Mouse (Mus musculus) liver, adult (tissue): ENCODE data around the gene Csnk1g2.

Experiments
- GATA4 ChIP-seq: IDR thresholded peaks from 2 replicates; pipeline ENCODE4 v1.6.1; 2014; ENCODE audit warnings: mild to moderate bottlenecking, low read length; ENCODE audit not compliant: insufficient replicate concordance

The Csnk1g2 gene

GRCm38 (mm10) chr10:80664197-80665015, 41.8 kb downstream of the Csnk1g2 start:
- TF ChIP-seq GATA4: peak; percentile 8; the same call in 1 of the 2 replicates

DNA sequence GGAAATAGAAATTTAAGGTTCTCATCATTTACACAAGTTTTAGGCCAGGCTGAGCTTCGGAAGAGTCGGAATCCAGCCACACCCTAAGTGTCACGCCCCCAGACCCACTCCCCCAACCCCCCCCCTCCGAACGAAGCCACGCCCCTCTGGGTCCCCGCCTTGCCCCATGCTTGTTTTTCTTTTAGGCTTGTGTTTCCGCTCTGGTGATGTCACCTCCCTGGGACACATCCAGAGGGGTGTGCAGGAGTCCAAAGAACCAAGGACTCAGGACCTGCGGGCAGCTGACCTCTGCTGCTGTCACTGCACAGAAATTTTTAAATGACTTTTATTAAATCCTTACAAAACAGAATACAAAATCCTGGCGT, 42.4 kb downstream of the Csnk1g2 start:
- TF ChIP-seq GATA4: no peak

GRCm38 (mm10) chr10:80665459-80665858, 42.8 kb downstream of the Csnk1g2 start:
- TF ChIP-seq GATA4: no peak

DNA sequence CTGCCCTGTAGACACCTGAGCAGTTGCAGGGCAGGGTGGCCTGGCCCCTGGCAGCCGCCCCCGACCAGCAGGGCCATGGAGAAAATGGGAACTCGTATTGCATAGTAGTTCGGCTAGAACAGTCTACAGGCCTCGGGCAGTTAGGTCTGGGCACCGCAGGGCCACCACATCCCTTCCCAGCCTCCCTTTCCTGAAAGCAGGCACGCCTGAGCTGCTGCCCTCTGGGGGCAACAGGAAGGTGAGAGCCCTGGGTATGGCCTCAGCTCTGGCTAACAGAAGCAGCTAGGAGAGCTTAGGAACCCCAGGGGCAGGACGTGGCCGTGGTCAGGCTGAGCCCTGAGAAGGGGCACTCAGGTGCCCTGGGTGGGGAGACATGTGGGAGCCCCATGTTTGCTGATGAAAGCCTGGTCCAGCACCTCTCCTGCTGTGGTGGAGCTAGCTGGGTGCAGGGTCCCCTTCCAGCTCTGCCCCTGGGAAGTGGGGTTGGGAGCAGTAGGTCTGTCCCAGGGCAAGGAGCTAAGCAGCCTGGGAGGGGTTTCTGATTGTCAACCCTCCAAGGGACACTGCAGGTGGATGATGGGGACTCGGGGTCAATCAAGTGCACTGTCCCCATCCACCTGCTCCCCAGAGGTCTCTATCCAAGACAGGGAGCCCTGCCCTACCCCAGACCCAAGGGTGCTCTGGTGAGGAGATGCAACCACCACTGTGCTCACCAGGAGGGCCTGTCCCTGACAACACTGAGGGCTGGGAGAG, 43.5 kb downstream of the Csnk1g2 start:
- TF ChIP-seq GATA4: no peak

- no peak for TF ChIP-seq GATA4
These were observed 44.3 kb downstream of the Csnk1g2 start for GRCm38 (mm10) chr10:80666837-80667412.

GRCm38 (mm10) chr10:80668614-80669013, 46.0 kb downstream of the Csnk1g2 start:
- no peak for TF ChIP-seq GATA4

DNA sequence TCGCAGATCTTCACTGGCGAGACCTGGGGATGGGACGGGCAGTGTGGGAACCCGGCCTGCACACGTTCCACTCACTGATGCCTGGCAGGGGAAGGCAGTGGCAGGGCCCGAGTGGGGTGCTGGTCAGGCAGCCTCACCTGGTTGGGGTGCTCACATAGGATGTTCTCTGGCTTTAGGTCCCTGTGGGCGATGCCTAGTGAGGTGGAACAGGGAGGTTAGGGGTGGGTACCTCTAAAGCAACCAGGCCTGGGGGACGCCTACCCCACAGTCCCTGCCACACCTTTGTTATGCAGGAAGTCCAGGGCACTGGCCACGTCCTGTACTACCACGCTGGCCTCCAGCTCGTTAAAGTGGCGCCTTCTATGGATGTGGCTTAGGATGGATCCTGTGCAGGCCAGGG, 46.4 kb downstream of the Csnk1g2 start:
- no peak for TF ChIP-seq GATA4

DNA sequence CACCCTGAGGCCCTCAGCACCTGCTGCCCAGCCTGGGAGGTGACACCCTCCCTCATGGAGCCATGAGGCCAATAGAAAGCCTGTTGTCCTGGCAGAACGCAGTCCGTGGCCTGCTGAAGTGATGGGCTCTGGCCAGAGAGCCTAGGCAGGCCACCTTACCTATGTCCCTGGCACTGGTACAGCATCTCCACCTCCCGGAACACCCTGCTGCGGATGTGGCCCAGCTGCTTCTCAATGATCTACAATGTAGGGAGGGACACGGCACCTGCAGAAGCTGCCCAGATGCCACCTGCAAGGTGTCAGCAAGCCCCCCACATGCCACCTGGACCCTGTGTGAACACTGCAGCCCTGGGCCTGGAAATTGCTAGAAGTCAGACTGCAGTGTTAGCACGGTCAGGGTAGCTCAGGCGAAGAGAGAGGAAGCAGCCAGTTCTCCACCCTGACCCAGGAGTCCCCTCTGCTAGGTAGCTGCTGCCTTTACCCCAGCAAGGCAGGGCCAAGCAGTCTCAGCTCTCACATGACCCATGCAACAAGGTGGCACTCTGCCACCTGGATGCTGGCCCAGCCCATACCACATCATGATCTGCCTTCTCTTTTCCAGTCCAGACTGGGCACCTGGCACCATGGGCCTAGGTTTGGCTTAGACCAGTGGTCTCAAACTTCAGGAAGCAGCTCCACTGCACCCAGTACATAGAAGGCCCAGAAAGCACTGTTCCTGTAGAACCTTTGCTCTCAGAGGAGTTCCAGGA, 47.3 kb downstream of the Csnk1g2 start:
- TF ChIP-seq GATA4: no peak

GRCm38 (mm10) chr10:80670531-80670930, 47.9 kb downstream of the Csnk1g2 start:
- no peak for TF ChIP-seq GATA4

DNA sequence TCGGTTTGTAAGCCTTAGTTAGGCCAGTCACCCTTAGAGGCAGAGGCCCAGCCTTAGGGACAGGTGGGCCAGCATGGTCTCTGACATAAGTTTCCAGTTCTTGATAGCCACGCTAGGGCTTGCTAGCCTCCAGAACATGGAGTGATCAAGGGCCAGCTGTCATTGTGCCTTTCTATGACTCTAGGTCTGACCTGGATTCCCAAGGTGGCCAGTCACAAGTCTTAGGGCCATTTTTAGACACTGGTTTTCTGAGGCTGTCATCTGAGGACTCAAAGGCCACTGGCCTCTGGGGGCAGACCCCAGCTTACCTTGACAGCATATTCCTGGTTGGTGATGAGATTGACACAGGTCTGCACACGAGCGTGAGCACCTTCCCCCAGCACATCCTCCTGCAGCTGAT, 48.6 kb downstream of the Csnk1g2 start:
- TF ChIP-seq GATA4: no peak

- peak; percentile 8; the same call in 1 of the 2 replicates for TF ChIP-seq GATA4
These were observed 49.5 kb downstream of the Csnk1g2 start for GRCm38 (mm10) chr10:80671936-80672690.

GRCm38 (mm10) chr10:80673690-80674089, 51.1 kb downstream of the Csnk1g2 start:
- TF ChIP-seq GATA4: no peak

DNA sequence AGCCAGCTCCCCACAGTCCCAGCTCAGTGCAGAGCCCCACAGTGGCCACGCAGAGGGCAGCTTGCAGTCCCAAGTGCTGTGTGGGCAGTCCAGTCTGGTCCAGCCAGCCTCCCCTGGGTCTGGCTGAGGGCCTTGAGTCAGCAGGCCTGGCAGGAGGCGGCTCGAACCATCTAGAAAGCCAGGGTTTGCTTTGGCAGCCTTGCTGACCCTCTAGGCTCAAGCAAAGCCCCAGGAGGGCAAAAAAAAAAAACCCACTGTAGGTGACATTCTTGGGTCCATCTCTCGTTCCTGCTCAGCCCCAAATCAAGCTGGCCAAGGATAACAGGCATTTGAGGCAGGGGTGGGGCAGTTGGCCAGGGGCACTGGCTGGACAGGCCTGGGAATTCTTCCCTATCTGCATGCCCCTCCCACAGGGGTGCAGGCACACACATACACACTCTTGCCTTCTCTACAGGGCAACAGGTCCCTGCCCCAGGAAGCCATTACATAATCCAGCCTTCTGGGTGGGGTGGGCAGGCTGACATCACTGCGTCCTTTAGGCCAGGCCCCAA, 51.6 kb downstream of the Csnk1g2 start:
- peak; percentile 6; the same call in 1 of the 2 replicates for TF ChIP-seq GATA4

DNA sequence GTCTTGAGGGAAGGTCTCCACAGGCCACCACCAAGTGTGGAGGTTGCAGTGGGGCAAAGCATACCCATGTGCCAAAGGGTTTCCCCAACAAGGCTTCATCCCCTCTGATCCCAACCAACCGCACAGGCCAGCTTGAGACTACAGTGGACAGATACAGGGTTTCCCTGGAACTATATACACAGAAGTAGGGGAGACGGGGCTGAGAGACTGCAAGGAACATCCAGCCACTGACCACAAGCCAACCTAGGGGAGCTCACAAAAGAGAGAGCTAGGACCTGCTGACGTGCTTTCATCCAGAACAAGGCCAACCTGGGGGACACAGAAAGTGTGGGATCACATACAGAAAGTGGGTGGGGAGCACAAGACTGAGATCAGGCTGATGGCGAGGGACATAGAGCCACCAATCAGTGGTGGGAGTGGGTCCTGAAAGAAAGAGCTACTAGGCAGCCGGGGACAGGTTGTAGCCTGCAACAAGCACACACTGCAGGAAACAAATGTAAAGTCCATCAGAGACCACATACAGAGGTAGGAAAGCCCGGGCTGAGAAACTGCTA, 52.3 kb downstream of the Csnk1g2 start:
- no peak for TF ChIP-seq GATA4
